In genomic region chr17:8973331-8973730, GRCm38 (mm10) we compare ENCODE assay signal across 21 mouse cellular contexts. TPM values are rescaled to one million over a fixed set of nuclear protein-coding genes. Genes with fewer than 3 reads are reported as not detected.
"Had no signal": no experiment of that assay in that cellular context is flagged by ENCODE, and none has a peak within 500 bp of the region (broad histone marks: within the 10 kb centered on the region; RNA-seq: fewer than 3 reads in every experiment).

No protein-coding gene starts in this region.

- H3K4me1 ChIP-seq: liver, embryonic 12.5 days; liver, embryonic 15.5 days; stomach, embryonic 15.5 days had no signal

- ATAC-seq: liver, embryonic 12.5 days; midbrain, embryonic 15.5 days had no signal

- H3K27me3 ChIP-seq: limb, embryonic 13.5 days; liver, embryonic 15.5 days; midbrain, embryonic 15.5 days; neural tube, embryonic 13.5 days; stomach, embryonic 15.5 days had no signal

- H3K36me3 ChIP-seq: limb, embryonic 10.5 days; limb, embryonic 13.5 days; liver, embryonic 12.5 days; liver, embryonic 15.5 days; stomach, embryonic 15.5 days had no signal

- H3K4me3 ChIP-seq: layer of hippocampus, adult 2 months; limb, embryonic 10.5 days; limb, embryonic 13.5 days; liver, embryonic 12.5 days; liver, embryonic 15.5 days; midbrain, embryonic 15.5 days; myocyte; neural tube, embryonic 13.5 days; stomach, embryonic 15.5 days had no signal

- DNase-seq: kidney, postnatal 25 days; layer of hippocampus, adult 9-11 months; liver; lung, adult 2 months; lung, postnatal 14 days; lung, postnatal 4 days; retina, postnatal 1 day; right cerebral cortex, postnatal 25 days; spleen, adult 18-20 months; thymus, postnatal 25 days had no signal

- H3K9me3 ChIP-seq: limb, embryonic 10.5 days; limb, embryonic 13.5 days; liver, embryonic 12.5 days; liver, embryonic 15.5 days; midbrain, embryonic 15.5 days; neural tube, embryonic 13.5 days; stomach, embryonic 15.5 days had no signal

- H3K27ac ChIP-seq: kidney, postnatal 0 days; layer of hippocampus, adult 2 months; limb, embryonic 10.5 days; limb, embryonic 13.5 days; liver, embryonic 12.5 days; liver, embryonic 15.5 days; midbrain, embryonic 15.5 days; neural tube, embryonic 13.5 days; stomach, embryonic 15.5 days had no signal

- H3K9ac ChIP-seq: limb, embryonic 13.5 days; liver, embryonic 12.5 days; liver, embryonic 15.5 days; midbrain, embryonic 15.5 days; neural tube, embryonic 13.5 days; stomach, embryonic 15.5 days had no signal

- H3K4me2 ChIP-seq: limb, embryonic 13.5 days; liver, embryonic 12.5 days; liver, embryonic 15.5 days; midbrain, embryonic 11.5 days; midbrain, embryonic 15.5 days; neural tube, embryonic 13.5 days; stomach, embryonic 15.5 days had no signal

RNA-seq across cellular contexts. Expression of gene 1700010I14Rik, which starts 14.8 kb away (rescaled TPM):
- polyA plus RNA-seq: myocyte had no signal
